Mouse (Mus musculus) ES-E14 (cell line): ENCODE measurements around the gene Rab28.
A peak's percentile ranks its signal among the peaks of the same experiment; 100 is the strongest.

Experiments
- CHD2 ChIP-seq: IDR thresholded peaks from 2 replicates; pipeline ENCODE4 v1.6.1; 2014; ENCODE audit warnings: mild to moderate bottlenecking, low read depth, low read length, inconsistent platforms
- HCFC1 ChIP-seq: IDR thresholded peaks from 2 replicates; pipeline ENCODE4 v1.6.1; 2012; ENCODE audit warnings: low read length, inconsistent platforms, borderline replicate concordance; ENCODE audit not compliant: insufficient read depth
- MAFK ChIP-seq: IDR thresholded peaks from 2 replicates; pipeline ENCODE4 v1.6.1; 2014; ENCODE audit warnings: mild to moderate bottlenecking, low read depth, low read length, inconsistent platforms; ENCODE audit not compliant: insufficient read depth
- ZC3H11A ChIP-seq: IDR thresholded peaks from 2 replicates; pipeline ENCODE4 v1.6.1; 2012; ENCODE audit warnings: low read depth, mild to moderate bottlenecking, inconsistent platforms, low read length, borderline replicate concordance
- ZNF384 ChIP-seq: IDR thresholded peaks from 2 replicates; pipeline ENCODE4 v1.6.1; 2012; ENCODE audit warnings: low read depth, low read length, inconsistent platforms

GRCm38 (mm10) chr5:41706777-41707114, 1.2 kb downstream of the Rab28 start:
- no peak for TF ChIP-seq MAFK
- no peak for TF ChIP-seq CHD2
- TF ChIP-seq ZNF384: peak; percentile 69
- no peak for TF ChIP-seq HCFC1
- no peak for TF ChIP-seq ZC3H11A
